Mouse (Mus musculus) right cerebral cortex, adult 2 months (tissue): ENCODE measurements around the gene Iqsec2.
"Not testable (repeated sequence)": the region's sequence is repeated elsewhere in the genome, so short reads cannot be mapped to it uniquely, and the experiment has no call there.

Source experiments
- DNase-seq, 2 experiments: peaks; one replicate each; pipeline ENCODE4 v3.0.0; 2021 to 2022; ENCODE audit warnings: low spot score in 2 of 2

The Iqsec2 gene

DNA sequence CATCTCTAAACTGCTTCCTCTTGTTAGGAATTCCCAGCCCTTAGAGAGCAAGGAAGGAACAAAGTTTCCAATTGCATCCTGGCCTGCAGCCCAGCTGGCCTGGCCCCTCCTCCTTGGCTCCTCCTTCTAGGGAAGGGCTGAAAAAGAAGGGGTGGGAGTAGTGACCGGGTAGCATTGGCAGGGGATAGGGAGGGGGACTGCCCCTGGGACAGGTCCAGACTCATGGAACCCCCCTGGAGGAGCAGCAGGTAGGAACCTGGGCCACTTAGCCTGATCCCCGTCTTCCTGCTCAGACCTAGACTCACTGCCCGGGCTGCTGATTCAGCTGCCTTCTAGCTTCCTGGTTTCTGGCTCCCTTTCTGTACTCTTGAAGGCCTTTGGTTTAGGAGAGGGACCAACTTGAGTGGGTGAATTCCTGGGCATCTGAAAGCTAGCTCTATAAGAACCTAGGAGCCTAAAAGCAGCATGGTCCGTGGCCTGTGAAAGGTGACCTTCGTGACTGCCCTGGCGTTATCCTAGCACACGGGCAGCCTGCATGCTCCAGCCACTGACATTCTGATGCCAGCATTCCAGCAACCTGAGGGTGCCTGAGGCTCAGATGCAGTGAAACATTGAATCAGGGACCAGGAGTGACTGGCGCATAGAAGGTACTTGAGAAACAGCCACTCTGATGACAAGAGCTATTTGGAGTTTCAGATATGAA lies 34.9 kb downstream of the Iqsec2 start:
- no peak for DNase-seq

DNA sequence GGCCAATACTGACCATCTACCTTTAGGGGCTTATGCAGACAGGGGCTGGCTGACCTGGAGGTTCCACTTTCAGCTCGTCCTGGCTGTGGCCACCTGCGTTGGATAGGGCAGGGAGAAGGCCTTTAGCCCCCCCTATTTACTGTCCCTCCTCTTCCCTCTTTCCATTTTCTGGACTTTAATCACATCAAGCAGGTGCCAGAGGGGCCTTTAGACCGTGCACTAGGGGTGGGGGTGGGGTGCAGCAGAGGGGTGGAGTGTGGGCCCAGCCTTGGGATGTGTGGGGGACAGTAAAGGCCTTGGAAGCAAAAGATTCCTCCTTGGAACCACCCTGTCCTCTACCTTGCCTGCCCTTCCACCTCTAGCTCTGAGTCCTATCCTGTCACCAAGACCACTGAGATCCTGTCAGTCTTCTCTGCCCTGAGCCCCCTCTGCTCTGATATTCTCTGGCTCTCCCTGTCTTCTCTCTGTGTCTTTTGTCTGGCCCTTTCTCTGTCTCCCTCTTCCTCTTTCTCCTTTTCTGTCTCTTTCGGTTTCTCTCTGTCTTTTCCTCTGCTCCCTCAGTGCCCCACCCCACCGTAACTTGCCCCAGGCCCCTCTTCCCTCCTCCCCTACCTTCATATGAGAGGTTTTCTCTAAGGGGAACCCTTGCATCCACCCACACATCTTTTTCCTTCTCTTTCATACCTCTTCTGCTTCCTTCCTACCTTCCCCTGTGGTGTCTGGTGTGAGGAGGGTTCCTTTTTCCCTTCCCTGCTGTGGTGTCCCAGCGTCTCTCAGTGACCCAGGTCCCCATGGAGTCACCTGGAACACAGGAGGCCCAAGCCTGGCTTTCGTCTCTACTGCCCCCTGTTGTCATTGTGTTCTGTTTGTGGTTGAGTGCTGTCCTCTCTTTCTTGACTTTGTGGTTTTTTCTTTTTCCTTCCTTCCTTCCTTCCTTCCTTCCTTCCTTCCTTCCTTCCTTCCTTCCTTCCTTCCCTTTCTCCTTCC lies 35.9 kb downstream of the Iqsec2 start:
- DNase-seq = no peak

DNA sequence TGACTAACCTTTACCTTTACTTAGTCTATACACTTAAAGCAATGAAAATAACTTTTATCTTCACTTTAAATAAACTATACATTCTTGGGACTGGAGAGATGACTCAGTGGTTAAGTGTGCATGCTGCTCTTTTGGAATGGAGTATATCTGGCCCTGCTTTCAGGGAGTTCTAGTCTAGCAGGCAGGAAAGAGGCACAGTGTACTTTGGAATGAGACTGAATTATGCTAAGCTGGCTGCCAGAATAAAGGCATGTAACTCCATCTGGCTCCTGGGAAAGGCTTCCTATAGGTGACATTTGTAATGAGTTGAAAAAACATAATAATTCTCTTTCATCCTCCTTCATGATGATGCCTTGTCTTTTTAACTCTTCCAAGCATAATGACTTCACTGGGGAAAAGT lies 43.1 kb downstream of the Iqsec2 start:
- no peak for DNase-seq

DNA sequence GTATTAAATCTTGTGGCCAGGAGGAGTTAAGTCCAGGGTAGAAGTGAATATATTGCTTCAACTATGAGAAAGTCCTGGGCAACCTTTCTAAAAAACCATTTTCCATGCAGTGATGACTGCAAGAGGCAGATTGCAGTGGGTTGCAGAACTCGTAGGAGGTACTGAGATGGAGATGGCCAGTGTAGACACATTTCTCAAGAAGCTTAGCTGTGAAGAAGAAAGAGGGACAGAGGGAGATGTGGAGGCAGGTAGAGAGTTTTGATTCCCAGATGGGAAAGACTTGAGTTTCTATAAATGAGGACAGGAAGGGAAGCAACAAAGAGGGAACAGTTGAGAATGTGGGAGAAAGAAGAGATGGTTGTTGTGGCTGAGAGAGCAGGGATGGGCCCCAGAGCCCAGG lies 47.2 kb downstream of the Iqsec2 start:
- no peak for DNase-seq

DNA sequence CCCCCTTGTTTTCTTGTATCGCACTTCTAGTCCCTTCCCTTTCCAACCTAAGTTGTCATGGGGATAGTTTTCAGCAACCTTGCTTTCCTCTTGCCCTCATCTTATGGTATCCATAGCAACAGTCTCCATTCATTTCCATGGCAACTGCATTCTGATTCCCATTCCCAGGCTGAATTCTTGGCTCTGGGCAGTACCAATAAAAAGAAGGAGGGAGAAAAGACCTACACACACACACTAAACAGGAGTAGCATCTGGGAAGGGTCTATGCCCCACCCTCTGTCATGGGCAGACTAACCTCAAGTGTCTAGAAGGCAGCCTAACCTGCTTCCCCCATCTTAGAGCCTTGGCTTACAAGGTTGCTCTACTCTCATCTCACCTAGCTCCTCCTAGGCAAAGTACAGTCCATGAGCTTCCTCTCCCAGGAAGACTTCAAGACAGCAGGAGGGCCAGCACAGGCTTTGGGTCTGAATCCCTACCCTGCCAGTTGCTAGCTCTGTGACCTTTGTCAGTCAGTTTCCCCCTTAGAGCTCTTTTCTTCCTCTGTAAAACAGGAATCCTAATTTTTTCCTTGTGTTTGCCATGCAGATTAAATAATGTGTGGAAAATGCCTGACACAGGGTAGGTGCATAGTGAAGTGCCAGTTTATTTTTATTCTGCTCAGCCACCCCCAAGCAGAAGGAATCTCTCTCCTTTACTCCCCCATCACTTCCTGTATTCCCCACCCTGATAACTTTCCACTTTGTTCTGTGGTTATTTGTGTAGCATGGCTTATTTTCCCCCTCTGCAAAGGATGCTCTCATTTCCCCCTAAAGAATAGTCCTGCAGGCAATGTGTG lies 54.0 kb downstream of the Iqsec2 start:
- DNase-seq = no peak

DNA sequence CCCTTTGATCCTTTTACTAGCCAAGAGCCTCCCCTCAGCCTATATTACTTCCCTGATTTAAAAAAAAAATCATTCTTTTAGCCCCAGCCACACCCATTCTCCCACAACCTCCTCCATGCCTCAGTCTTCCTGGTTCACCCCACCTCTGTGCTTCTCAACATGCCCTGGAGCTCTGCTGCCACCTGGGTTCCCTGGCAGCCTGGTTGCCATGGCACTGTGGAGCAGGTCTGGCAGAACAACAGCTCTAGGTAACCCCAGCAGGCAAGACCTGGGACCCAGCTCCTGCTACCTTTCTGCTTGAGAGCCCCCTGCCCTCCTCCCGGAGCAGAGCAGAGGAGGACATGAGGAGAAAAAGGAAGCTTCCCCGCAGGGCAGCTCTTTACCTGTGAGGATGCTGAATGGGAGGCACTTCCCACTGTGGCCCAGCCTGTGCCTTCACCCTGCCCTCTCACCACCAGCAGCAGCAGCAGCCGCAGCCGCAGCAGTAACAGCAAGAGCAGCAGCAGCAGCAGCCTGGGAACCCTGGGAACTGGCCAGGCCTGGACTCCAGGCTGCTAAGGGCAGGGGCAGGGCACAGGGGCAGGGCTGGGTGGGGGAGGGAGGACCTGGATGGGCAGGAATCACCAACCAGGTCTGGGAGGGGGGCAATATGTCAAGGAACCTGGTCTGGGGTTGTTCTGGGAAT lies 57.8 kb downstream of the Iqsec2 start:
- no peak for DNase-seq

DNA sequence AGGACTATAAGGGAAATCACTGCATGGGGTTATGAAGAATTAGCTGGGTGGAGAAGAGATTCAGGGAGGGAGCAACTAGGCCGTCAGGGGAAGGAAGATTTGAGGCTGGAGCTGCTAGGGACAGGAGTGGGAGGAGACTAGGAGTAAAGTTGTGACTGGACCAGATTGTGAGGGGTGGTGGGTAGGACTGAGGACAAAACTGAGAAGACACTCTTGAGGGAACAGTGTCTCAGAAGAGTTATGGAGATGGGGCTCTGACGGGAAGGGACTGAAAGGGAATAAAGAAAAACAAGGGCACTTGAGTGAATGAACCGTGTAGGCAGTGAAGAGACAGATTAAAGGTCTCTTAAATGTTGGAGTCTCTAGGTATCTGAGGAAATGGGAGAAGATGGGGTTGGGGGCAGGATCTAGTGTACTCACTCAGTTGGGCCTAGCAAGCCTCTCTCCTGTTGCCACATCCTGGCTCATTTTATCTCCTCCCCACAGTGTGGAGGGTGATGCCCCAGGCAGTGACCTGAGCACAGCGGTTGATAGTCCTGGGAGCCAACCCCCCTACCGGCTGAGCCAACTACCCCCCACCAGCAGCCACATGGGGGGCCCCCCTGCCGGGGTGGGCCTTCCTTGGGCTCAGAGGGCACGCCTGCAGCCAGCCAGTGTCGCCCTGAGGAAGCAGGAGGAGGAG lies 58.5 kb downstream of the Iqsec2 start:
- peak in 1 of 2 experiments; percentile 16 for DNase-seq

DNA sequence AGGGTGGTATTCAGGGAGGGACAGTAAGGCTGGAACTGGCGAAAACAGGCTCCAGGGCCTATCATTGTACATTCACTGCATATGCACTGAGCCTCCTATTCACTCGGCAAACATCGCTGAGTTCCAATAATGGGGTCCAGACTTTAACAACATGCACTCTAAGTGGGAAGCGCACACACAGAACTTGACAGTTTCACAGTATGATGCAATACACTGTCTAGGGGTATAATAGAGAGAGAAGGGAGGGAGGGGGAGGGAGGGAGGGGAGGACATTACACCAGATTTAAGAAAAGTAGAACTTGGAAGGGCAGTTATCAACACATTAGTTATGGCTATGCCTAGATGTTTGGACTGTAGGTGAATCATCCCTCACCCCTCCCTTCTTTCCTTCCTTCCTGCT lies 59.2 kb downstream of the Iqsec2 start:
- no peak for DNase-seq

DNA sequence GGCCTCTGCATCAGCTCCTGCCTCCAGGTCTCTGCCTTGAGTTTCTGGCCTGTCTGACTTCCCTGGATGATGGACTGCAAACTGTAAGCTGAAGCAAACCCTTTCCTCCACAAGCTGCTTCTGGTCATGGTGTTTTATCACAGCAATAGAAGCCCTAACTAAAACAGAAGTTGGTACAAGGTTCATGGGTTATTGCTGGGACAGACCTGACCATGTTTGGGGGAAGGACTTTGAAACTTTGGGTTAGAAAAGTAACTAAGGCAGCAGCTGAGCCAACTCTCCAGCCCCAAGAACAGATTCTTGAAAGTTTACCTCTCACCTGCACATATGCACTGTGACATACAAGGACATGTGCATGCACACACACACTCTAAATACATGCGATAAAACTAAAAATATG lies 61.4 kb downstream of the Iqsec2 start:
- DNase-seq = no peak

DNA sequence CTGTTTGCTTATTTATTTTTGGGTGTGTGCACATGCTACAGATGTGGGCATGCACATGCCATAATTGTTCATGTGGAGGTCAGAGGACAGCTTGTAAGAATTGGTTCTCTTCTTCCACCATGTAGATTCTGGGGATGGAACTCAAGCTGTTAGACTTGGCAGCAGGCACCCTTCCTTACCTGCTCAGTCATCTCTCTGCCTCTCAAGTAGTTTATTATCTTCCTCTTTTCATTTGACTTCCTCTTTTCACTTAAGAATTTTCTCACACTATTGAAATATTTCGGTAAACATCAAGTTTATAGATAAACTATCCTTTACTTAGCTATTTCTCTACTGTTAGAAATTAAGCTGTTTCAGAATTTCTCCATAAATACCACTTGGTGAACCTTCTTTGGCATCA lies 70.6 kb downstream of the Iqsec2 start:
- no peak for DNase-seq

DNA sequence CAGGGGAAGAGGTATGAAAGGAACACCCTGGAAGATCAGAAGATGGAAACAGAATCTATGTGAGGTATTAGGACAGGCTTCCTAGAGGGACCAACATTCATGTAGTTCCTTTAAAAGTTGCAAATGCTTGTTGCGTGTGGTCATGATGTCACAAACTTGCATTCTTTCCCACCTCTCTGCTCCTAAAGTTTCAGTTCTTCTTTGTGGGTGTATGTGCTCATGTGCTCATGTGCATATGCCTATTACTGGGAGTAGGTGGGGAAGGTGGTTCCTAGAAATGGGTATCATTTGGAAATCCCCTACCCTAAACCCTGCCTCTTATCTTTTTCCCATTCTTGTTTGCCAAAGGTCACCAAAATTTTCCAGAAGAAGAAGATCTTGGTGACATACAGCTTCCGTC lies 74.5 kb downstream of the Iqsec2 start:
- DNase-seq = no peak

DNA sequence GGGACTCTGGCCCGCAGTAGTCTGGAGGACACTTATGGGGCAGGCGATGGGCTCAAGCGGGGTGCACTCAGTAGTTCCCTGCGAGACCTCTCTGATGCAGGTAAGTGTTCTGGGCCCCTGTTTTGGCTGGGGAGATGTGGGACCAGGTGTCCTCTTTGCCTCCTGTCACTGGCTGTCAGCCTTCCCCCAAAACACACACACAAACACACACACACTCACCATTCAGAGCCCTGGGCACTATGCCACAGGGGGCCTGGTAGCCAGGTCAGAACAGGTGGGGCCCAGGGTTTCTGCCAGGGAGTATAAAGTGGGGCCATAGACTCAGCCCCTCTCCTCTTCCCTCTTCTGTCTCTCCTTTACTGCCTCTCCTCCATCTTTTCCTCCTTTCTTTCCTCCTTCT lies 77.7 kb downstream of the Iqsec2 start:
- no peak for DNase-seq

DNA sequence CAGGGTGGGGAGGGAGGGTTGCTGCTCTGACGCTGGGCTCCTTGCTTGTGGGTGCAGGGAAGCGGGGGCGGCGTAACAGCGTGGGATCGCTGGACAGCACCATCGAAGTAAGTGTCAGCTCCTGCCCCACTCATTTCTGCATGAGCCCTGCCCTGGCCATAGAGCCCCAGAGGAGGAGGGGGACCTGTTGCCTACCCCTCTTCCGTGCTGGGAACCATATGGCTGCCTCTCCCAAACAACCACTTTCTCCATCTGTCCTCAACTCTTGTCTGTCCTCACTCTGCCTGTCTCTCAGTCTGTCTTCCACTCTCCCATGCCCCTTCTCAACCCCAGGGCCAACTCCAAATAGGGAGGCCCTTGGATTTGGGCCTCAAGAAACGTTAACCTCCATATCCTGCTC lies 78.2 kb downstream of the Iqsec2 start:
- DNase-seq = no peak

DNA sequence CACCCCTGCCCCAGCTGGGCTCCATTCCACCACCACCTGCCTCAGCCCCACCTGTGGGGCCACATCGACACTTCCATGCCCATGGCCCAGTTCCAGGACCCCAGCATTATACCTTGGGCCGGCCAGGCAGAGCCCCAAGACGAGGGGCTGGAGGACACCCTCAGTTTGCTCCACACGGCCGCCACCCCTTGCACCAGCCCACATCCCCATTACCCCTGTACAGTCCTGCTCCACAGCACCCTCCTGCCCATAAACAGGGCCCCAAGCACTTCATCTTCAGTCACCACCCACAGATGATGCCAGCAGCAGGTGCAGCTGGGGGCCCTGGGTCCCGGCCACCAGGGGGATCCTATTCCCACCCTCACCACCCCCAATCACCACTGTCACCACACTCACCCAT lies 79.2 kb downstream of the Iqsec2 start:
- DNase-seq = no peak

DNA sequence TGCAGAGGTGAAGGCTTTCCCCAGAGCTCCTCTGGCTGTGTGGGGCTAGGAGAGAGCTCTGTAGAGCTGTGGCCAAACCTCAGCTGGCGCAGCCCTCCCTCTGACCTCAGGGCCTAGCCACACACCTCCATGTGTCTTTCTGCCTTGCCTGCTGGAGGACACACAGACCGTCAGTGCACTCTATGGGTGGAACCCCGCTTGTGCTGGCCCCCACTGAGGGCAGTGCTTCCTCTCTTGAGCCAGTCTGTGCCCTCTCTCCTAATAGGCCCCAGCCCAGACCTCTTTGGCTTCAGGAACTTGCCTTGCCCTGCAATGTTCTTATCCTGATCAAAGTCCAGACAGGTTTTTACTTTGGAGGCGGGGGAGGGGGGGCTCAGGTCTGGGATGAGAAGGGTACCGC lies 80.2 kb downstream of the Iqsec2 start:
- no peak for DNase-seq

DNA sequence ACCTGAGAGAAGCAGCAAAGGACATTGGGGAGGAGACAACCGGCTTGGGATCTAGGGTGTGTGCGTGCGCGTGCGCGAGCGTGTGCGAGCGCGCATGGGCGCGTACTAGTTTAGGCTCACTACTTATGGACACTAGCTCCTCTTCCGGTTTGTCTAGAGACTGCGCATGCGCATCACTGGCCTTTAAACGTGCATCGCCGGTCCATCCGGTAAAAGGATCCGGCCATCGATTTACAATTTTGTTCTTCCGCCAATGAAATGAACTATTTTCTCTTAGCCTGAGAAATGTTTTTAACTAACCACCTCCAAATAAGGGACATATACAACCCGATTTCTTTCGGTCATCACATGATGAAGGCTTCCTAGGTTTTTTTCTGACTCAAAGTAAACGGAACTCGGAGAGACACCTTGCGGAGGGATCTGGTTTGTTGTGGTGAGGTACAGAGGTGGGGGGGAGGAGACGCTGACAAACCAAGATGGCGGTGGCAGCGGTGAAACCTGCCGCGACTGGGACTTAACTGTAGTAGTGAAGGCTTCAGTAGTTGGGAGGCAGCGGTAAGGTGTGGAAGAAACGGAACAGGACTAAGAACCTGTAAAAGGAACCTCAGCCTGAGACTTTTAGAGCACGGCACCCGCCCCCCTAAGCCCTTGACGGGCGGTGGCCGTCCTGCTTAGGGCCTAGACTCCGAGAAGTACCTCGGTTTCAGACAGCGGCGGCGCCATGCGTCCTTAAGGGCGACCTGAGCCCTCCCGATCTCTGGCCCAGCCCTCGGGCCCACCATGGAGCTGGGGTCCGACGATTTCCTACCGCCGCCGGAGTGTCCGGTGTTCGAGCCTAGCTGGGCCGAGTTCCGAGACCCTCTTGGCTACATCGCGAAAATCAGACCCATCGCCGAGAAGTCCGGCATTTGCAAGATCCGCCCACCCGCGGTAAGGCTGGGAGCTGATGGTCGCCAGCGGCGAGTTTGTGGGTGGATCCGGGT lies 89.0 kb downstream of the Iqsec2 start, which contains the start of gene Kdm5c:
TSS of gene Kdm5c (plus strand) at position 240 of the 983 bp plus-strand sequence.
- peak; percentile 93 to 97 for DNase-seq

DNA sequence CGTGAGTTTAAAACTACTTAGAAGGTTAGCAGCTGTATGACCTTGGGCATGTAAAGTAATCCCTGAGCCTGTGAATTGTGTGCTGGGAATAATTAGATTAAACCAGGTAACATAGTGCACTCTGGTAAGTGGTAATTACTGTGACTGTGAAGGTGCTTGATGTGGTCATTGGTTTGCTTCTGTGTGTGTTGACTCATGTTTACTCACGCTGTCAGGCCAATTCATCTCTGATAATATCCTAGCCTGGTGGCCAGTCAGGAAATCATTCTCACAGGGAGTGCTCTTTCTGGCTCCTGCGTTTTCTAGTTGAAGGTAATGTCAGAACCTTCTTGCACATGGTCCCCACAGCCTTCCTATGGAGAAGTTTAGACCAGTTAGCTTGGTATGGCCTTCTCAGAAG lies 90.1 kb downstream of the Iqsec2 start:
- DNase-seq = no peak

DNA sequence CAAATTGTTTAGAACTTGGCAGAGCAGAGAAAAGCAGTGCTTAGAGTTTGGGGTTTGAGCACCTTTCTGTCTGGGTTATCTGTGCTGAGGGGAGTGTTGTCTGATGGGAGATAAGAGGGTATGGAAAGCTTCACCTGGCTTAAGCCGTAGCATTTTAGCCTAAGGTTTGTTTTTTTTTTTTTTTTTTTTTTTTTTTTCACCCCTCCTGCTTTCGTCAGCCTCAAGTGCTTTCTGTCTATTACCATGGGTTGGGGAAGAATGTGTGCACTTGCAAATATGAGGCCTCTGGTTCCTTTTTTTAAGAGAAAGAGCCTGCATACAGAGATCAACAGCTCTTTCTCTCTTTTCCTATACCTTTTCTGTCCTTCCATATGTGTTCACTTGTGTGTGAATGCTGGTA lies 91.7 kb downstream of the Iqsec2 start:
- DNase-seq = no peak

DNA sequence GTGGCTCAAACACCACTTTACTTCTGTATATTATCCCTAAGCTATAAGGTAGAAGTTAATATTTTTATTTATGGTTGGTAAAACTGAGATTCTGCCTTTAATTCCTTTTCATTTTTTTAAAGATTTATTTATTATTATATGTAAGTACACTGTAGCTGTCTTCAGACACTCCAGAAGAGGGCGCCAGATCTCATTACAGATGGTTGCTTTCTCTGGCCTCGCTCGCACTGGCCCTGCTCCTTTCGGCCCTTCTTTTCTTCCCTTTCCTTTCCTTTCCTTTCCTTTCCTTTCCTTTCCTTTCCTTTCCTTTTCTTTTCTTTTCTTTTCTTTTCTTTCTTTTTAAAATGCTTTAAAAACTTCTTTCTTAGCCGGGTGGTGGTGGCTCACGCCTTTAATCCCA lies 99.1 kb downstream of the Iqsec2 start:
- DNase-seq = not testable (repeated sequence)
